In genomic region chr19:32159168-32159567, GRCm38 (mm10) we compare ENCODE assay signal across 15 mouse cellular contexts.
"Had no signal": no experiment of that assay in that cellular context is flagged by ENCODE, and none has a peak within 500 bp of the region (broad histone marks: within the 10 kb centered on the region; RNA-seq: fewer than 3 reads in every experiment).

No protein-coding gene starts in this region.

- H3K4me2 ChIP-seq: neural tube, embryonic 15.5 days; stomach, embryonic 15.5 days had no signal

- H3K9me3 ChIP-seq: neural tube, embryonic 15.5 days; stomach, embryonic 15.5 days had no signal

- H3K9ac ChIP-seq: neural tube, embryonic 15.5 days; stomach, embryonic 15.5 days had no signal

- H3K27me3 ChIP-seq: neural tube, embryonic 15.5 days; stomach, embryonic 15.5 days had no signal

- H3K4me3 ChIP-seq: neural tube, embryonic 15.5 days; stomach, embryonic 15.5 days had no signal

- H3K4me1 ChIP-seq: neural tube, embryonic 15.5 days; stomach, embryonic 15.5 days had no signal

- DNase-seq: retina, postnatal 1 day; right cerebral cortex, adult 18-20 months; right cerebral cortex, postnatal 14 days; right cerebral cortex, postnatal 25 days; right cerebral cortex, postnatal 4 days; spleen, adult 18-20 months; thymus, adult 18-20 months; thymus, adult 2 months; thymus, postnatal 14 days; thymus, postnatal 25 days; thymus, postnatal 36 days; thymus, postnatal 4 days had no signal

- H3K27ac ChIP-seq: neural tube, embryonic 15.5 days; stomach, embryonic 15.5 days; stomach, postnatal 0 days had no signal
